Mouse (Mus musculus) kidney, postnatal 14 days (tissue): Measurements from ENCODE around the gene Chchd3.

Source experiments
- DNase-seq: peaks from one replicate; pipeline ENCODE4 v3.0.0; 2022; ENCODE audit warnings: mixed read lengths

Chchd3 gene

DNA sequence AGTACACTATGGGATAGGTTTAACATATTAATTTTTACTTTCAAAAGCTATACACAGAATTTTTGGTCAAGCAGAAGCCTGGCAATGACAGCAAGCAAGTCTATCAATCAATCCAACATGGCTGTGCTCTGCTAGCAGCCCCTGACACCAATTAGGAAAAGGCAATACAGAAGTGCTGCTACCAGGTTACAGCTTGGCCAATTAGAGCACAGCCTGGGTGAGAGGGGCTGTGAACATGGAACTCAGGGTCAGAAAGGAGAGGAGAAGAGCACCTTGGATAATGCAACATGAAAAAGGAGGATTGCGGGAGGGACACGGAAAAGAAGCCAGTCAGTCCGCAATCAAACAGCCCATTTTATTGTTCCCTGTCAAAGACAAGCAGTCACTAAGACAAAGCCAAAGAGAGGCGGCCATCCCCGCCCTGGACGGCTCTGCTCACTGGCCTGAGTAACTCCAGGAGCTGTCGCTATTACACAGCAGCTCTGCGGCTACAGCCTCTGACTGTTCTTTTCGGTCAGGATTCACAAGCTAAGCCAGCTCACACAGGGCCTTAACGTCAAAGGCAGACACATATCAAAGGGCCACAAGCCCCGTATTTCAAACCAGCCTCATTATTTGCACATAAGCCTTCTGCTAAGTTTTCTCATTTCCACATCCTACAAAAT, 128.8 kb downstream of the Chchd3 start:
- no peak for DNase-seq

DNA sequence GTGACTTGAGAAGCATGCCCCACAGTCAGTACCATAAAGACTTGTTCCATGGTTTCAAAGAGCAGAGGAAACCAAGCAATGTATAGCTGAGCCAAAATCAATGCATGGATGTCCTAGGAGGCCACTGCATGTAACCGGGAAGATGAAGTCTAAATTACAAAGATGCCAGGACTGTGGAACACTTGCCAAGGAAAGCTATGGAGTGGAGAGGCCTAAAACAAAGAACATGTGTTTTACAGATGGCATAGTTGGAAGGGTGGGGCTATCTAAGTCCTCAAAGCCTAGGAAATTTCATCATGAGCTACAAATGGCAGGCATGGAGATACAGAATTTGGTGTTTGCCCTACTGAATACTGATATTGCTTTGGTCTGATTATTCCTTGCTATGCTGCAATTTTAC, 137.7 kb downstream of the Chchd3 start:
- DNase-seq: no peak

- DNase-seq: no peak
Observed at GRCm38 (mm10) chr6:32920091-32920490, 140.0 kb downstream of the Chchd3 start.

DNA sequence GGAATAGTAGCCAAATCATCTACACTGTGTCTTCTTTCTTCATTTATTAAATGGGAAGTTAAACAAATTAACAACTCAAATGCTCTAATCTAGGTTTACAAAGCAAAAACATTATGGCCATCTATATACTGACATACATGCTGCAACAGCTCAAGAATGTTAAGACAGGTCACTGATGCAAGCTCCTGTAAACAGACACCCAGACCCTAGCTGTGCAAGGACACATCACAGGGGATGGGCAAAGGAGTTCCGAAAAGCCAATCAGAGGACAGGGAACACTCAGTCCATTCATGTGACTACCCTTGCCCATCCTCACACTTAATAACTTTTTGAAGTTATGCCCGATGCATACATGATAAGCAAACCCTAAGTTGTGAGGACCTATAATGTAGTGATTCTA, 149.4 kb downstream of the Chchd3 start:
- no peak for DNase-seq

DNA sequence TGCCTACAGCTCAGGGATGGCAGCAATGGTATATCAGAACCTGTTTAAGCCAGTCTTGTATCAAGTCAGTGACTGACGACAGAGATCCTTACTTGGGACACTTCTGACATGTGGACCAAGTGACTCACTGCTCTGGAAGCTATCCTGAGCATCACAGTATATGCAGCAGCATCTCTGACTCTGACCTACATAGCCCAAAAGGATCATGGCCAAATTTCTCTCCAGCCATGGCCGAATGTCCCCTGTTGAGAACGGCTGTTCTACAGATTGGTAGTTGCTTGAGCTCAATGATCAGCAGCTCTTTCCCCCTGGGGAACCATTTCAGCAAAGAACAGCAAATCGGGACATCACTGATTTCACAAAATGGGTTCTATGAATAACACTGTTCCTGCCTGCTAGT, 161.0 kb downstream of the Chchd3 start:
- DNase-seq: no peak

DNA sequence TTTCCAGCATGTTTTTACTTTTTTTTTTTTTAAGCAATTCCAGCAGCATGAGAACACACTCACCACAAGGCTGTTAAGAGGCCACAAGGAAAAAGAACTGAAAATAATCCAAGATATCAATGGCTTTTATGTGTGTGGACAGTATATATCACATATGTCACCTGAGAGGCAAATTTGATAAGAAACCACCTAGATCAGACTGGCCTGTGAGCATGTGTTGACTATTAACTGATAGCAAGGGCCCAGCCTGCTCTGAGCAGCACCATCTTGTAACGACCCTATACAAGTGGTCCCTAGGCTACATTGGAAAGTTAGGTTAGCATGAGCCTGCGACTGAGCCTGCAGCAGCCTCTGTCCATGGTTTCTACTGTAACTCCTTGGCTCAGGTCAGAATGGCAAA, 166.0 kb downstream of the Chchd3 start:
- no peak for DNase-seq

DNA sequence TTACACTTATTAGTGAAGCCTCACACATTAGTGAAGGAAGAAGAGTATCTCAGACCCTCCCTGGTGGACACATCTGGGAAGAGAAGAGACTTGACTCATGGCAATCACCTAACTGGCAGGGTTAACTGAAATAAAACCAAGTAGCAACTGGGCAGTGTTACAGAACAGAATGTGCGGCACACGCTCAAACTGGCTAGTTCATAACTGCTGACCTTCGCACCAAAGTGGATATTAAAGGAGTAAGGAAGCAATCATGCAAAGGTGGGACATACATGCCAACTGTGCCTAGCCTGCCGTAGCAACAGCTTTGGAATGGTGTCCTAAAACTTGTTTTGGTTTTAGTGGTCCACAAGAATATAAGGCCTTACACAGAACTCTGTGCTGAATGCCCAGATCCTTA, 169.3 kb downstream of the Chchd3 start:
- DNase-seq: no peak

GRCm38 (mm10) chr6:32888894-32889529, 171.0 kb downstream of the Chchd3 start:
- DNase-seq: peak; percentile 30

DNA sequence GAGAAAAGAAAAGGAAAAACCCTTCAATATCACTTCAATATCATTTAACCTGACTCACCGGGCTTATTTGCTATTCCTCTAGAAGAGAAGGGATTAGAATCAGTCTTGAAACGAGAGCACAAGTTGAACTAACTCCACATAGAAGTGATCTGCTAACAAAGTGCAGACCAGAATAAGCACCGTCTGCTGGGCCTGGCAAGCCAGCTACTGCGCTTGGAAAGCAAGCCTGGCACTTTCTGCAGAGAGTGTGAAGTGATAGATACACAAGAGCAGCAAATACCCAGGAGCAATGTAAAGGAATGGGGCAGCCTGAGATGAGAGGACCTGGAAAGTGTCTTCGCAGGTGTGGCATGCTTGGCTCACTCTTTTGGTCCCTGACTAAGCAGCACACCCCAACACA, 181.5 kb downstream of the Chchd3 start:
- no peak for DNase-seq

DNA sequence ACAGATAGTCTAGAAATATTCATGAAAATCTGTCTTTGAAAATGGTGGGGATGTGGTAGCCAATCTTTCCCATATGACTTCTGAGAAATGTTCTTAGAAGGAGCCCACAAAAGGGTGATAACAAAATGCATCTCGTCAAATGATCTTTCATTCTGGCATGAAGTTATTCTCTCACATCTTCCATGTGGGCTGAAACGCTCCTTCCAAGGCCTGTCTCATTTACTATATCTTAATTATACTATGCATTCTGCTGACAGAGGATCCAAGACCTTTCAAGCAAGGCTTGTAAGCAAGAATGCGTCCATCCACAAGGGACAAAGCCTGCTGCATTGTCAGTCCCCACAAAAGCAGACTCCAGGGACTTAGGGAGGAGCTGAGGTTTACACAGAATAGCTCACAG, 185.9 kb downstream of the Chchd3 start:
- DNase-seq: no peak

GRCm38 (mm10) chr6:32872805-32873204, 187.3 kb downstream of the Chchd3 start:
- no peak for DNase-seq

DNA sequence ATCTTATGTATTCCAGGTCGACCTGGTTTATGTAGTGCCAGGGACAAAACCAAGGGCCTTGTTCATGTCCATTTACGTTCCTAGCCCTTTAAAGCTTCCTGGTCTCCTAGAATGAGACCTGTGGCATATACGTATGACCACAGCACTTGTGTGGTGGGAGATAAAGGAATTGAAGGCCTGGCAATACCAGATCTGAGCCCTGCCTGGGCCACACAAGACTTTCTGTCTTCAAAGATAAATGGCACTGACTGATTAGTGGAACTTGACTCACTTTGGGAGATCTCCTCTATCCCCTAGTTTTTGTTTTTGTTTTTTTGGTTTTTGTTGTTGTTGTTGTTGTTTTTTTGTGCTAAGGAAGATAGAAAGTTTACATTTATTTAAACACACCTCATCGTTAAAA, 209.1 kb downstream of the Chchd3 start:
- no peak for DNase-seq

GRCm38 (mm10) chr6:32848974-32849373, 211.1 kb downstream of the Chchd3 start:
- DNase-seq: no peak

- DNase-seq: no peak
Observed at GRCm38 (mm10) chr6:32845463-32845862, 214.6 kb downstream of the Chchd3 start.

DNA sequence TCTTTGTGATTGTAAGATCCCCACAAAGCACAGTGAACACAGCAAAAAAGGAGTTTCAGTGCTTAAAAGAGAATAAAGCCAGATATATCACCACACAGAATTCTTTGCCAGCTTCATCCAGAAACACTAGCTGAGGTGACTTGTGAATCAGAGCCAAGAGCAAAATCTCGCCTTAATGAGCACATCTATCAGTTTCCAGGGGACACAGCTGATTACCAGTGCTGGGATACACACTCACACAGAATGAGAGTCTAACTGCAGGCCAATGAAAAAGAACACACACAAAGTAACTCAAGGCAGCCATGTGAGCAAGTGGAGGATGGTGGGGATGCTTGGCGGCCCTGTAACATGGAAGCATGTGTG, 222.1 kb downstream of the Chchd3 start:
- DNase-seq: no peak

GRCm38 (mm10) chr6:32837165-32837938, 222.7 kb downstream of the Chchd3 start:
- no peak for DNase-seq

GRCm38 (mm10) chr6:32823856-32824620, 236.0 kb downstream of the Chchd3 start:
- DNase-seq: peak; percentile 31

DNA sequence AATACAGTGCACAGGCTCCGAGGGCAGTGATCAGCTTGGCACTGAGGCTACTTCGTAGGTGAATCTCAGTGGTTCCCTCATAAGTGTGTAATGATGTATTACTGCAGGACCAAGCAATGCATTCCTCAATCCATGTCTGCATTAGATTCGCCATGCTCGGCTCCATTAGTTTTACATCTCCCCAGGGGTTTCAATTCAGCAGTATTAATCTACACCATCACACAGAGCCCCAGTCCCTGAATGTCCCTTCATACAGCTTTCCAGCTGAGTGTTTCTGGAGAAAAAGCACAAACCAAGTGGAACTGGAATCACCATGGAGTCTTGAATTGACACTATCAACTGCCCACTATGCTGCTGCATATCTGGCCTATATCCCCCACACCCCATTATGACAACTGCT, 241.1 kb downstream of the Chchd3 start:
- no peak for DNase-seq

GRCm38 (mm10) chr6:32808796-32809195, 251.3 kb downstream of the Chchd3 start:
- DNase-seq: no peak

DNA sequence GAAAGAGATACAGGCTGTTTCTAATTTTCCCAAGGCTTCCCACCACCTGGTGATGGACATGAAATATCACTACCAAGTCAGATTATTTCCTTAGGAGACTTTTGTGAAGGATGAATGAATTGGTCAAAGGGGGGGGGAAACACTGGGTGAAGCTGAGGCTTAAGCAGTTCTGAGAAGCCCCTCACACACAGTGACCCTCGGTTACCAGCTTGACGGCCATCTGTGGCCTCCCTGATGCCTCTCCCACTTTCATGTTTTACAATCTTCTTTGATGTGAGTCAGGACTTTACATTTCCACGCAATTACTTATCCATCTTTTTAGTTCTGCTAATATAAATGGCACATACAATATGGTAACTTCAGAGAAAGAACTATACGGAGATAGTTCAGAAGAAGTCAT, 252.3 kb downstream of the Chchd3 start:
- DNase-seq: no peak

DNA sequence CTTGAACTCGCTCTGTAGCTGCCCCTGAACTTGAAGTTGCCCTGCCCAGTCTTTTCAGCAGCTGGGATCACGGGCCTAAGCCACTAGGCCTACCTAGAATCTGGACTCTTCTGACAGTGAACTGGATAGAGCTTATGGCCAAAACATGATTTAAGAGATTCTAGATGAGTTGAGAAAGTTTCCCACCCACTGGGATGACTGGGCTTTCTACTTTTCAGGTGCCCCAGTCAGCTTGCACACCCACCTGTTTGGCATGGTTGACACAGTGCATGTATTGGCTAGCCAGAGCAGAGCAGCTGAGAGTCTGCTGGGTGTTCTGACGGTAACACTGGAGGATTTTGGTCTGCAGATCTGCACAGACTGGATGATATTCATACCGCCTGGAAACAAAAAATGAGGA, 256.4 kb downstream of the Chchd3 start:
- no peak for DNase-seq

- no peak for DNase-seq
Observed at GRCm38 (mm10) chr6:32801776-32802175, 258.3 kb downstream of the Chchd3 start.

DNA sequence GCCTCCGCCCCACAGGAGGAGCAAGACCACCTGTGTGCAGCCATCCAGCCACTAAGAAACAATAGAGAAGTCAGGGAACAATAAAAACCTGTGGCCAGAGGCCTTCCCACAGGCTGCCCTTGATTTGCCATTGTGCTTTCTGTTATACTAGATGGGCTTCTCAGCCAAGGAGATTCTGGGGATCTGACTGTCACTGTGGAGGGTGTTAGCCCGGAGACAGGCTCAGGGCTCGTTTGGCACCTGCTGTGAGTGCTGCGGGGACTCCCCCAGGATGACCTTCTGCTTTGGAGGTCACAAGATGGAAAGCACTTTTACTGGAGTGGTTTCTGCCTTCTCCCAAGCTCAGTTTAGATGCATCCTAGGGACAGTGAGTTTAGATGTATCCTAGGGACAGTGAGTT, 262.5 kb downstream of the Chchd3 start:
- no peak for DNase-seq
